Mouse (Mus musculus): ENCODE results near the gene Sln.

GRCm38 (mm10) chr9:53802921-53803320 is 47.0 kb upstream of the Sln start:
- no peak for TF ChIP-seq POLR2A (IDR thresholded peaks at IDR 0.05; ENCODE audit: insufficient read length, low read depth)
- no peak for TF ChIP-seq MAX (IDR thresholded peaks at IDR 0.05; ENCODE audit: low read depth)
- TF ChIP-seq E2F4 (IDR thresholded peaks at IDR 0.05; ENCODE audit: insufficient read depth), result no peak
- TF ChIP-seq MYOG (IDR thresholded peaks at IDR 0.05; ENCODE audit: control insufficient read depth in 1 of 3, insufficient read depth in 1 of 3, insufficient read length in 2 of 3, low read depth in 2 of 3), result no peak
- TF ChIP-seq POLR2AphosphoS2 (IDR thresholded peaks at IDR 0.05; ENCODE audit: insufficient read length, low read depth), result no peak
- TF ChIP-seq TCF12 (IDR thresholded peaks at IDR 0.05; ENCODE audit: insufficient read depth, poor library complexity, severe bottlenecking), result no peak
- no peak for TF ChIP-seq CEBPB (IDR thresholded peaks at IDR 0.05; ENCODE audit: insufficient read depth, poor library complexity, severe bottlenecking)
- TF ChIP-seq USF1 (IDR thresholded peaks at IDR 0.05; ENCODE audit: low read depth), result no peak
- no peak for TF ChIP-seq SRF (IDR thresholded peaks at IDR 0.05; ENCODE audit: control insufficient read depth, insufficient read length, low read depth)

All from myocyte (in vitro differentiated cells).